Mouse (Mus musculus) adrenal gland (tissue): ENCODE data around the gene Fam229a.

ENCODE experiments used
- intact Hi-C: fragments of 180-260 bp; cut with DNase I; formaldehyde crosslinking; loops from one replicate; pipeline ENCODE4 v1.15.1; 2025

Gene Fam229a

DNA sequence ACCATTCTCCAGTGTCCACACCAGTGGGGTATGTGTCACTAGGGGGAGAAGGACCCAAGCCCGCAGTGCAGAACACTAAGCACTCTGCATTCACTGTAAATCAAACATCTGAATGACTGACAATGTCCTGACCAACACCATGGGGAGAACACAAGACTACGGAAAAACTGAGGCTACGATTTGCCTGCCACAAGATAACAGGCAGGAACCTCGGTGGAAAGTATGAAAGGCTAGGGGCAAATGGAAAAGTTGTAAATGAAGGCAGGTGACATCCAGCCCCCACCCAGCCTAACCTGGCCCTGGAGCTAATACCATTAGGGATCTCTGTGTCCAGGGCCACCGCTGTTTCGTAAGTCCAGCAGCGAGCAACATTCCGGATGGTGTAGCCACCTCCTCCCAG is 27.5 kb downstream of the Fam229a start:
- intact Hi-C loops = no loop called here

DNA sequence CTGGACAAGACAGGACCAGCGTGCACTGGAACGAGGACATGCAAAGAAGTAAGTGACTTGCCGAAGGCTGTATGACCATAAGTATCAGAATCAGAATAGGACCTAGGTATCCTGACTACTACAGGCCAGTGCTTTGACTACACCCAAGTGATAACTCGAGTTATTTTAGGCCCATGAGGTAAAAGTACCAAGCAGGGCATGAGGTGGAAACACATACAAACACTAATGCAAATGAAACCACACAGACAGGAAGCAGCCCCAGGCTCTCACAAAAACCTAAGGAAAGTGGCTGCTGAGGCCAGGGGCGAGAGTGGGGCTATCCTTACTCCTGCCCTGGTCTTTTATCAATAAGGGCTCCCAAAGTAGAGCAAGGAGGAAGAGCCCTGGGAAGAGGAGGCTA is 34.3 kb downstream of the Fam229a start:
- intact Hi-C loops = loop anchor here (5.0 kb wide), 1 partner anchor 48 kb away; no protein-coding TSS in a partner anchor

DNA sequence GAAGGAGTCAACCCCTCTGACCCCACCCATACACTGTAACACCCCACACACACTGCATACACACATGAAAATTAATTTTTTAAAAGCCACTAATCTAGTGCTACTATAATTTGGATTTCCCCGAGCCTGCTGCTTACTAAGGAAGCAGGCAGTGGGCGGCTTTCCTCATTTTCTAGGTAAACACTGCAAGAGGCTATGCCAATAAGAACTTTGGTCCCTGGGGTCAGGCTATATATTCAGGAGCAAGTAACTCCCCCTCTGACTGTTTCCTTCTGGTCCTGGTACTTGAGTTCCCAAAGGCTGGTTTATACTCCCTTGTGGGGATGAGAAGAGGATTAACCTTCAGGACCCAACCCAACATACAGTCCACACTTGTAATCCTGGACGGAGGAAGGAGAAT is 34.9 kb downstream of the Fam229a start:
- intact Hi-C loops = loop anchor here (5.0 kb wide), 1 partner anchor 49 kb away; no protein-coding TSS in a partner anchor

DNA sequence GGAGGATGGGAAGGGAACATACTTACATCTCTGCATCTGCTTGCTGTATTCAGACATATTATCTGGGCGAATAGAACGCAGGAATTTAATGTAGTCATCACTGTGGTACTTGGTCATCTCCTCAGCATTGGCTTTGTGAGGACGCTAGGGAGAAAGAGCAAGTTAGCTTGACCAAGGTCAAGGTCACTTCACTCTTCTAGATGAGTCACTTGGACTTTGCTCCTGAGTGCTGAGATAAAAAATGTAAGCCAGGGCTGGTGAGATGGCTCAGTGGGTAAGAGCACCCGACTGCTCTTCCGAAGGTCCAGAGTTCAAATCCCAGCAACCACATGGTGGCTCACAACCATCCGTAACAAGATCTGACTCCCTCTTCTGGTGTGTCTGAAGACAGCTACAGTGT is 37.9 kb downstream of the Fam229a start:
- intact Hi-C loops = loop anchor here (5.0 kb wide), 1 partner anchor 52 kb away; no protein-coding TSS in a partner anchor

DNA sequence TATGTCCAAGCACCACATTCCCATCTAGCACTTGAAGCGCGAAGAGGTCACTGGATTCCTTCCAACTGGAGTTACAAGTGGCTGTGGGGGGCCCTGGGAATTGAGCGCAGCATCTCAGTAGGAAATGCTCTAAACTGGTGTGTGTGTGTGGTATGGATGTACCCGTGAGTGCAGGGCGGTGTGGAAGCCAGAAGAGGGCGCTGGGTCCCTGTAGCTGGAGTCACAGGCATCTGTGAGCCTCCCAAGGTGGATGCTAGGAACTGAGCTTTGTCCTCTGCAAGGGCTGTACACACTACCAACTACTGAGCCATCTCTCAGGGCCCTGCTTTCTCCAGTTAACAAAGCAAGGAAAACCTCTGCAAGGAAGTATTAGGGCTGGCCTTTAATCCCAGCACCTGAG is 49.0 kb downstream of the Fam229a start:
- intact Hi-C loops = loop anchor here (5.0 to 10.0 kb wide), 2 partner anchors 43 to 65 kb away; partner anchors contain the start of genes Eif3i and Tmem234
